Mouse (Mus musculus) ES-E14 (cell line): ENCODE results near the gene Bud31.

Source experiments
- HCFC1 ChIP-seq: IDR thresholded peaks from 2 replicates; pipeline ENCODE4 v1.6.1; 2012; ENCODE audit warnings: low read length, inconsistent platforms, borderline replicate concordance; ENCODE audit not compliant: insufficient read depth
- MAFK ChIP-seq: IDR thresholded peaks from 2 replicates; pipeline ENCODE4 v1.6.1; 2014; ENCODE audit warnings: mild to moderate bottlenecking, low read depth, low read length, inconsistent platforms; ENCODE audit not compliant: insufficient read depth
- ZNF384 ChIP-seq: IDR thresholded peaks from 2 replicates; pipeline ENCODE4 v1.6.1; 2012; ENCODE audit warnings: low read depth, low read length, inconsistent platforms

GRCm38 (mm10) chr5:145098340-145098821, 41.8 kb upstream of the Bud31 start:
- TF ChIP-seq HCFC1 (no peak), ZNF384 (no peak), MAFK (no peak)
